Mouse (Mus musculus) ZHBTc4 (cell line): ENCODE measurements at regions not wholly inside any gene's neighbourhood (a gene's known extent, or its start where the extent isn't known, plus 50 kb on each side); places are given as distances from the start of the nearest gene placed in this dataset.

Source experiments
- DNase-seq: peaks from one replicate; pipeline ENCODE4 v3.0.0-alpha.2; 2011; ENCODE audit warnings: low read depth, low spot score

DNA sequence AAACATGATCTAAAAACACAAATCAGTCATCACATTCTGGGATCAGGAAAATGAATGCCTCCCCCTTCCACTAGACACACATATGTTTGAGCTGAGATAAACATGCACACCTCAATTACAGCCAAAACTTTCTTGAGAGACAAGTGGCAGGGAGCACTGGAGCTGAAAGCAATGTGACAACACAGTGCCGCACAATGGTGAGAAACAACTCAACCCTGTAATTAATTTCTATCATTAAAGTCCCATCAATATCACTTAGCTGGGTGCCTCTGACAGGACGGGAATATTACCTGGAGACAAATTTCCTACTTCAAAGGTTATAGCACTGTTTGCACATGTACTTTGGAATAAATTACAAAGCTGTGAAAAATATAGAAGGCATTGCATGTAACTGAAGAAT is 381.2 kb upstream of the Amd2 start:
- no peak for DNase-seq

DNA sequence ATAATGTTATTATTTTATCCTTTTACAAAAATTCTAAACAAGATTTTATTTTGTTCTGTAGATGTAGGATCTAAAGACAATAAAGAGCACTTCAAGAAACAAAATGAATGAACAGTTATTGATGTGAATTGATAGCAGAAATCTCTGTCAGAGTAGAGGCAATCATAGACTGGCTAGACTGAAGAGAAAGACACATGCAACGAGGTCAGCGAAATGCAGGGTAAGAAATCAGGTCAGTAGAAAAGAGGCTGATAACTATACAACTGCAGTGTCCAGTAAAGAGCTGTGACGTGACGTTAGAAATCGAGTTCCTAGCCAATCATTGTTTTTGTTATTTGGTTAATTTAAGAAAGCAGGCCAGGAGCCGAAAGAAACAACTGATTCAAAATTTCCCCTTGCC is 343.0 kb upstream of the Amd2 start:
- DNase-seq: no peak

DNA sequence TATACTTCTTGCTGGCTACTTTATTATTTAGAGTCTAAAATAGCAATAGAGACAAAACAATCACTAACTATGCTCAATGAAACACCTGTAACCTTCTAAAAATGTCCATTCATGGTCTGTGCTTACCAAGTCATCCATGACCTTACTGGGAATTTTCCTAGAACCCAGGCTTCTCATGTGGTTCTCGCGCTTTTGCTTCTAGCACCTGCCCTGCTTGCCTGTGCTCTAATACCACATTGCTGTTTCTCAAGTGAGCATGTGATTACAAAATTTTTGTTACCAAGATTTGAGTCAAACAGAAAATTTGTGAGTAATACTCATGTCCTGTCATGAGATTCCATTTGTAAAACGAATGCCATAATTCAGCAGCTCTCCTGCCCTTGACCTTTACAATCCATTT is 324.8 kb upstream of the Amd2 start:
- DNase-seq: no peak

DNA sequence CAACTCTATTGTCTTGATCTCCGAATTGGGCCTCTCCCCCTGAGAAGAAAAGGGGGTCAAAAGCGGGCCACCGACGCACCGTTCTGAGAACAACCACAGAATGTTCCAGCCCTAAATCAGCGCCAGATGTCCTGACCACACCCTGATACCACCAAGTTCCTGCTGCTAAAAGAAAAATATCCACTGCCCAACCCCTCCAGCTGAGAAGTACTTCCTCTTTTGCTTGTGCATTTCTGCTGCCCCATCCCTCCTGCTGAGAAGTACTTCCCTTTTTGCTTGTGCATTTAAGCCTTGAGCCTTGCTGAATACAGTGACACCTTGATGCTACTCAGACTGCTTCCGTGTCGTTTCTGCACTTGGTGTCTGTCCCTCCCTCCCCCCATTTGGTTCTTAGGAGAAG is 287.2 kb upstream of the Amd2 start:
- peak; percentile 9 for DNase-seq

DNA sequence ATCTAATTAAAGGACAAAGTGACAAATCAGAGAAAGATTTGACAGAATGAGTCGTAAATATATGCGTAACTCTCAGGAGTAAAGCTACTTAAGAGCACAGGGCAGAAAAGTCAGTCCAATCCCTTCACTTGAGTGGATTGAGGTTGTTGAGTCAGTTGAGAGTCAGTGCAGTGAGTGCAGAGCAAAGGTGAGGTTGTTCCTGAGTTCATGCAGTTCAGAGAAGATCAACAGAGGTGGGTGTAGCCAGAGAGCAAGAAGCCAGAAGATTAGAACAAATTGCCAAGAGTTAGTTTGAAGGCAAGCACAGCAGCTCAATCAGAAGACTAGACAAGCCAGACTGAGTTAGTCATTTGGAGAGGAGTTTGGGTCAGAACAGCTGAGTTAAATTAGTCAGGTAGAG is 237.4 kb upstream of the Amd2 start:
- DNase-seq: no peak

DNA sequence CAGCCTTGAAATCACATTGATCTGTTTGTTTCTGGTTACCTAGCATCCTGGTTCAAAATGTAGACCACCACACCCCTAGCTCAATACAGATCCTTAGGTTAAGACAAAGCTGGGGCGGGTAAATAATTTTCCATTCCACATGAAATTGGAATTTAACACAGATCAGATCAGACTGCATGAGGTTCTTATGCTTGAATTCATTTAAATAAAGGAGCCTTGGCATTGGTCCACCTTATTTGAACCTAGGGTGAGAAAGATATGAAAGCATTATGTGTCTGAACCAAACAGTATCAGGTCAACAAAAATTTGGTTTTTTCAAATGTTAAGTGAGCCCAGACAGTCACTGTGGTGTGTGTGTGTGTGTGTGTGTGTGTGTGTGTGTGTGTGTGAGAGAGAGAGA is 234.3 kb upstream of the Amd2 start:
- DNase-seq: no peak

DNA sequence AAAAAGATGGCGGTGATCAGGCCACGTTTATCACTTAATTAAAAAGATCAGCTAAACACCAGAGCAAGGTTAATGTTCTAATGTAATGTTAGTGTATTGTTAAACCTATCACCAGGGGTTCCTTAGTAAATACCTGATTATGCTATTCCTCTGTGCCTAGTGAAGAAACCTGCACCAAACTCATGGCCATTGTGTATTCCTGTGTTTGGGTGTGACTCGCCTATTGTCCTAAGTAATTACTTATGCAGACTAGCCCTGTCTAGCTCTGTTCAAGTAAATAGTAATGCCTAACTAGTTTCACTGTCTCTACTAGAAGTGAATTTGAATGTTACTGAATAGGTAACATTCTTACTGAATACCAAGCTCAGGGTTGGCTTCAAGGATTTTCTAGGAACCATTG is 231.6 kb upstream of the Amd2 start:
- peak; percentile 75 for DNase-seq

DNA sequence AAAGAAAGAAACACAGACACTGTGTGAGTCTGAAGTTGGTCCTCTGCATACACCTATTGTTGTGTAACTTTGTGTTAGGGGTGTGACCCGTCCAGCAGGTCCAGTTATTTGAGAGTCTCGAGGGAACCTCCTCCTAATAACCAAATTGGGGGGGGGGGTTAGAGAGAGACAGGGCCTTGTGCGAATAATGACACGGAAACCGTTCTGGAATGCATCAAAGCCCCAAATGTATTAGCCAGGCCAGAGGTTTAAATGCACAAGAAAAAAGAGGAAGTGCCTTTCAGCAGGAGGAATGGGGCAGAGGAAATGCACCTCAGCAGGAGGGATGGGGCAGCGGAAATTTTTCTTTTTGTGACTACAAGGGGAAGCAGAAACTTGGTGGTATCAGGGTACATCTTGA is 228.9 kb upstream of the Amd2 start:
- peak; percentile 11 for DNase-seq
